ENCODE assay signal across 20 mouse cellular contexts in genomic region chr5:75805011-75805410, GRCm38 (mm10).
DNase-seq lines count a peak whose midpoint lies in the region; ATAC-seq and TF ChIP-seq lines count a peak whose summit lies in the region.
"Had no signal": no experiment of that assay in that cellular context is flagged by ENCODE, and none has a peak within 500 bp of the region (broad histone marks: within the 10 kb centered on the region; RNA-seq: fewer than 3 reads in every experiment).

No protein-coding gene starts in this region.

- ATAC-seq in liver, embryonic 11.5 days (replicated peaks; ENCODE audit: low FRiP score) = no peak
- ATAC-seq in granulocyte monocyte progenitor cell, adult 5-6 weeks (replicated peaks; ENCODE audit: poor library complexity, severe bottlenecking) = peak; percentile 33
- peak; percentile 27; the same call in 1 of the 2 replicates for ATAC-seq in megakaryocyte progenitor cell, adult 5-6 weeks (replicated peaks; ENCODE audit: poor library complexity)
- ATAC-seq: activated CD4-positive, CD25-positive, alpha-beta regulatory T cell, adult 4 months; forebrain, embryonic 13.5 days; forebrain, embryonic 15.5 days had no signal

- no peak for TF ChIP-seq POLR2A in lung, adult 2 months (IDR thresholded peaks at IDR 0.05; ENCODE audit: borderline replicate concordance, extremely low read depth, low read depth, low read length)

- no peaks in the 10 kb centered on the region for H3K4me1 ChIP-seq in liver, embryonic 11.5 days (replicated peaks; ENCODE audit: control insufficient read depth, insufficient read depth, low read length)
- no peaks in the 10 kb centered on the region for H3K4me1 ChIP-seq in lung, adult 2 months (ENCODE audit: control insufficient read depth, insufficient read depth, low read length)
- H3K4me1 ChIP-seq: embryonic facial prominence, embryonic 12.5 days had no signal

- no peaks in the 10 kb centered on the region for H3K27me3 ChIP-seq in liver, embryonic 11.5 days (replicated peaks; ENCODE audit: control insufficient read depth, insufficient read depth, low read length)
- H3K27me3 ChIP-seq: embryonic facial prominence, embryonic 12.5 days; forebrain, embryonic 15.5 days had no signal

- TF ChIP-seq CTCF in lung, adult 2 months (IDR thresholded peaks at IDR 0.05; ENCODE audit: insufficient read depth, low read length) = no peak

- no peaks in the 10 kb centered on the region for H3K9me3 ChIP-seq in liver, embryonic 11.5 days (ENCODE audit: control insufficient read depth, low read length)
- H3K9me3 ChIP-seq: embryonic facial prominence, embryonic 10.5 days; embryonic facial prominence, embryonic 12.5 days; forebrain, embryonic 15.5 days had no signal

- DNase-seq in liver, embryonic 11.5 days (ENCODE audit: low spot score) = peak; percentile 7
- DNase-seq in liver (no peak), 416B (ENCODE audit: low read depth) (peak; percentile 92)
- DNase-seq in heart, postnatal 14 days = no peak
- no peak for DNase-seq in lung, adult 2 months
- DNase-seq: adrenal gland, adult 8-10 months; adrenal gland, postnatal 14 days; adrenal gland, postnatal 36 days; cerebellum, adult 11-12 months; cerebellum, adult 2 months; cerebellum, adult 9-10 months; cerebellum, postnatal 10 days; cerebellum, postnatal 25 days had no signal

- H3K36me3 ChIP-seq in liver, embryonic 11.5 days (ENCODE audit: control insufficient read depth, insufficient read depth, low read length) = no peaks in the 10 kb centered on the region
- H3K36me3 ChIP-seq: embryonic facial prominence, embryonic 10.5 days; embryonic facial prominence, embryonic 12.5 days; forebrain, embryonic 15.5 days had no signal

- no peak overlapping the region for H3K27ac ChIP-seq in liver, embryonic 11.5 days (ENCODE audit: low read depth, low read length)
- H3K27ac ChIP-seq: embryonic facial prominence, embryonic 10.5 days; embryonic facial prominence, embryonic 12.5 days; forebrain, embryonic 13.5 days; forebrain, embryonic 15.5 days had no signal

- no peak overlapping the region for H3K4me3 ChIP-seq in liver, embryonic 11.5 days (ENCODE audit: low read depth, low read length)
- no peak overlapping the region for H3K4me3 ChIP-seq in lung, adult 2 months (replicated peaks; ENCODE audit: extremely low read depth, low read depth, low read length)
- H3K4me3 ChIP-seq: embryonic facial prominence, embryonic 10.5 days; embryonic facial prominence, embryonic 12.5 days; forebrain, embryonic 13.5 days; forebrain, embryonic 15.5 days had no signal

- 80% methylated on average over 2 of the region's 2 CpGs for WGBS in liver, embryonic 11.5 days
- 84% methylated on average over 2 of the region's 2 CpGs for WGBS in lung, adult 2 months

- H3K9ac ChIP-seq in liver, embryonic 11.5 days (ENCODE audit: low read depth, low read length) = no peak overlapping the region
- H3K9ac ChIP-seq: embryonic facial prominence, embryonic 12.5 days; forebrain, embryonic 13.5 days; forebrain, embryonic 15.5 days had no signal

- intact Hi-C loops in heart, postnatal 14 days (cut with DNase I) = no loop called here

- H3K4me2 ChIP-seq in liver, embryonic 11.5 days = no peak overlapping the region
- H3K4me2 ChIP-seq: embryonic facial prominence, embryonic 12.5 days; forebrain, embryonic 13.5 days; forebrain, embryonic 15.5 days had no signal

Comparison
In these comparisons a context has a peak if more than half of its experiments do, and no peak if none do; other contexts are left out.
1. DNase-seq: peak in liver, embryonic 11.5 days (single experiment) and 416B (single experiment); none in liver (single experiment), heart, postnatal 14 days (0 of 2) and lung, adult 2 months (single experiment).